Mouse (Mus musculus): ENCODE measurements around the gene Fbxl17. TPM values are rescaled to one million over a fixed set of nuclear protein-coding genes. Genes with fewer than 3 reads are reported as not detected.

The Fbxl17 gene
- total RNA-seq, 2 experiments from 2014 or later: 53.8 to 55.6 TPM

GRCm38 (mm10) chr17:63165847-63166246 is 334.0 kb downstream of the Fbxl17 start:
- DNase-seq: no peak

- no peak for DNase-seq
Observed at GRCm38 (mm10) chr17:63164289-63164688, 335.5 kb downstream of the Fbxl17 start.

- no peak for DNase-seq
Observed at GRCm38 (mm10) chr17:63161953-63162352, 337.9 kb downstream of the Fbxl17 start.

- no peak for DNase-seq
Observed at GRCm38 (mm10) chr17:63159196-63159595, 340.6 kb downstream of the Fbxl17 start.

GRCm38 (mm10) chr17:63158436-63158835 is 341.4 kb downstream of the Fbxl17 start:
- no peak for DNase-seq

- DNase-seq: no peak
Observed at GRCm38 (mm10) chr17:63157906-63158305, 341.9 kb downstream of the Fbxl17 start.

GRCm38 (mm10) chr17:63157019-63157418 is 342.8 kb downstream of the Fbxl17 start:
- no peak for DNase-seq

- no peak for DNase-seq
Observed at GRCm38 (mm10) chr17:63146514-63146913, 353.3 kb downstream of the Fbxl17 start.

- DNase-seq: no peak
Observed at GRCm38 (mm10) chr17:63145751-63146491, 353.9 kb downstream of the Fbxl17 start.

- DNase-seq: no peak
Observed at GRCm38 (mm10) chr17:63145311-63145741, 354.5 kb downstream of the Fbxl17 start.

GRCm38 (mm10) chr17:63143825-63144224 is 356.0 kb downstream of the Fbxl17 start:
- DNase-seq: no peak

- no peak for DNase-seq
Observed at GRCm38 (mm10) chr17:63134805-63135204, 365.0 kb downstream of the Fbxl17 start.

GRCm38 (mm10) chr17:63122427-63122826 is 377.4 kb downstream of the Fbxl17 start:
- DNase-seq: no peak

GRCm38 (mm10) chr17:63119701-63120100 is 380.1 kb downstream of the Fbxl17 start:
- DNase-seq: no peak

- DNase-seq: no peak
Observed at GRCm38 (mm10) chr17:63119077-63119476, 380.7 kb downstream of the Fbxl17 start.

- DNase-seq: no peak
Observed at GRCm38 (mm10) chr17:63117130-63117529, 382.7 kb downstream of the Fbxl17 start.

GRCm38 (mm10) chr17:63114399-63115085 is 385.3 kb downstream of the Fbxl17 start:
- no peak for DNase-seq

GRCm38 (mm10) chr17:63112826-63113225 is 387.0 kb downstream of the Fbxl17 start:
- DNase-seq: no peak

- no peak for DNase-seq
Observed at GRCm38 (mm10) chr17:63110994-63111393, 388.8 kb downstream of the Fbxl17 start.

GRCm38 (mm10) chr17:63110211-63110755 is 389.5 kb downstream of the Fbxl17 start:
- no peak for DNase-seq

GRCm38 (mm10) chr17:63108035-63108434 is 391.8 kb downstream of the Fbxl17 start:
- DNase-seq: no peak

- no peak for DNase-seq
Observed at GRCm38 (mm10) chr17:63107515-63107914, 392.3 kb downstream of the Fbxl17 start.

- DNase-seq: no peak
Observed at GRCm38 (mm10) chr17:63095553-63095952, 404.3 kb downstream of the Fbxl17 start.

GRCm38 (mm10) chr17:63095017-63095416 is 404.8 kb downstream of the Fbxl17 start:
- DNase-seq: no peak
